Mouse (Mus musculus) CD8-positive naive resting alpha-beta T cell, adult 57 days (primary cell): ENCODE data around the gene Smc6. TPM values are rescaled to one million over a fixed set of nuclear protein-coding genes. Genes with fewer than 3 reads are reported as not detected.

ENCODE experiments used
- total RNA-seq: library from RNA; stranded (reverse); gene quantifications from one replicate; pipeline ENCODE4 v1.2.4, GENCODE M21; 2023

Smc6 gene
- total RNA-seq: 137 TPM

DNA sequence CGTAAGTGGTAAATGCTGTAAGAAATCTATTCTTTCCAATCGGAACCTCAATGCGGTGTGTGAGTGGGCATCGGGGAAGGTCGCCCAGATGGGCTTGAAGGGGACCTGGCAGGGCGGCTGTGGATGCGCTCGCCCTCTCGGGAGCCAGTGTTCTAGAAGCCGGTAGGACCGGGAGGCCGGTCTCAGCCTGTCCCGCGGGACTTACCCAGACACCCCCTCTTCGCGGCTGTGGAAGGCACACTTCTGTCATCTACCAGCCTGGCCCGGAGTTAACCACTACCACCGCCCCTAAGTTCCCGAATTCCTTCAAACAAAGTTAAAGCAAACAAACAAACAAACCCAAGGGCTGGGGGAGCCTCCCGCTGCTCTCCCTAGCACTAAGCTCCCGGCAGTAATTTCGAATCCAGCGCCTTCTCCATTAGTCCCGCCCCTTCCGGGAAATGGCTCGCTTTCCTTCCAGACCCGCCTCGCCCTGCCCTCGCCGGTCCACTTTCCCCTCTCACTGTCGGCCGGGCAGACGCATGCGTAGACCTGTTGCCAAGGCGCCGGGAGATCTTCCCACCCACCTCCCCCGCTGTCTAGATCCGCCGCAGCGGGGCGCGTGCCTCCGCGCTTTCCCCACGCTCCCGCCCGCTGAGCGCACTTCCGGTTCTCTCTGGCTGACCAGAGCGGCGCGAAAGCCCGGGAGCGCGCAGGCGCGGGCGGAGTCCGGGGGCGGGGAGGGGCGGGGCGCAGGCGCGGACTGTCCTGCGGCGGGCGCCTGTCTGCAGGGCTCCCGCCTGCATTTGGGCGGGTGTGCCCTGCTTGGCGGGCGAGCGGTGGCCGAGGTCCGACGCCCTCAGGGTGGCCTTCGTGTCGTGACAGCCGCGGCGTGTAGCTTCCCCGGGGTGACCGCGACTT lies at the start of gene Smc6, which contains the start of gene Gen1:
Smc6 (plus strand) TSS at position 505 of the 900 bp plus-strand sequence.
Gen1 (minus strand) TSS at position 420 of the 900 bp plus-strand sequence.

Other genes starting within 250 kb of the Smc6 start
- gene Kcns3, start 114.8 kb upstream of the Smc6 start, total RNA-seq: not detected
- not detected for gene Msgn1, start 56.9 kb upstream of the Smc6 start, total RNA-seq
- gene Gen1, start 85 bp upstream of the Smc6 start, total RNA-seq: 4.7 TPM
- not detected for gene Vsnl1, start 170.7 kb downstream of the Smc6 start, total RNA-seq
- gene Rad51ap2, start 190.2 kb downstream of the Smc6 start, total RNA-seq: not detected